Mouse (Mus musculus): ENCODE measurements around the gene Sergef.

DNA sequence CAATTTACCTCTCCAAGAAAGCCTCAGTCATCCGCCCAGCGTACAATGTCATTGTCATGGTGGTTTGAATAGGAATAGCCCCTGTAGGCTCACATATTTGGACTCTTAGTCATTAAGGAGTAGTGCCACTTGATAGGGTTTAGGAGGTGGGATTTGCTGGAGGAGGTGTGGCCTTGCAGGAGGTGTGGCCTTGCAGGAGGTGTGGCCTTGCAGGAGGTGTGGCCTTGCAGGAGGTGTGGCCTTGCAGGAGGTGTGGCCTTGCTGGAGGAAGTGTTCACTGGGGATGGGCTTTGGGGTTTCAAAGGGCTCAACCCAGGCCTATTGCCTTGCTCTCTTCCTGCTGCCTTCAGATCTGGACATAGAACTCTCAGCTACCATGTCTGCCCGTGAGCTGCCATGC, 162.2 kb downstream of the Sergef start:
- TF ChIP-seq CTCF (IDR thresholded peaks at IDR 0.05; ENCODE audit: extremely low read depth, insufficient read depth, low read length) (no peak), POLR2A (IDR thresholded peaks at IDR 0.05; ENCODE audit: extremely low read depth, insufficient read depth, low read length) (no peak)
